Mouse (Mus musculus): ENCODE measurements around the gene Clpb.
A peak's percentile ranks its signal among the peaks of the same experiment; 100 is the strongest.

Clpb gene

DNA sequence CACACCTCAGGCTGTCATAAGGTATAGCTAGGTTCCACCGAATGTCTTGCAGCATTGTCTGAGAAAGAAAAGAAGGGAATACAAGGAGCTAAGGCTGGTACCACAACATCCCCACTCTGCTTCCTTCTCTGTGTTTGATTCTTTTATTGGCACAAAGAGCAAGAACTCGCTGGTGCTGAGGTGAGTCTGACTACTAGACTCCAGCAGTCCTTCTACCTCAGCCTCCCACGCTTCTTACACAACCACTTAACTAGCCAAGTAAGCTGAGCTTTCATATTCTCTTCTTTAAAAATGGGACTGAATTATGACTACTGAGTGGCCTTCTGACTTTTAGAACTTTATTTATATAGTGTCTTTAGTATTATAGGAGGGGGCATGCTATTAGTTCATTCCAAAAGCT lies 56.9 kb downstream of the Clpb start:
- no peak for DNase-seq (ENCODE audit: inconsistent age in 2 of 2, low spot score in 1 of 2)

DNA sequence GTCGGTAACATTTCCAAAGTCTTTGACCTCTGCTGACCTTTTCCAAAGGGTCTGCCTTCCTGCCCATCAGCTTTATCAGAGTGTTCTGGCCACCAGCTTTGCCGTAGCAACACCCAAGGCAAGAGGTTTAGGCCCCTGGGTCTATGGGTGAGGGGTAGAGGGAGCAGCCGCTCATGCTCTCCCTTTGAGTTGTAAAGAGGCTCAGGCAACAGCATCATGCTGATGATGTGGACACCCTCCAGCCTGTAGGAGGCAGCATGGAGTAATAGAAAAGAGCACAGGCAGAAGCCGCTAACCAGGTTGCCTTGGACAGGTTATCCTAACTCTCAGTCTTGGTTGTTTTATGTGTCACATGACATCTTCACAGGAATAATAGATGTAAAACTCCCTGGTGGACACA lies 61.6 kb downstream of the Clpb start:
- peak; percentile 40 to 80 for DNase-seq (ENCODE audit: inconsistent age in 2 of 2, low spot score in 1 of 2)

DNA sequence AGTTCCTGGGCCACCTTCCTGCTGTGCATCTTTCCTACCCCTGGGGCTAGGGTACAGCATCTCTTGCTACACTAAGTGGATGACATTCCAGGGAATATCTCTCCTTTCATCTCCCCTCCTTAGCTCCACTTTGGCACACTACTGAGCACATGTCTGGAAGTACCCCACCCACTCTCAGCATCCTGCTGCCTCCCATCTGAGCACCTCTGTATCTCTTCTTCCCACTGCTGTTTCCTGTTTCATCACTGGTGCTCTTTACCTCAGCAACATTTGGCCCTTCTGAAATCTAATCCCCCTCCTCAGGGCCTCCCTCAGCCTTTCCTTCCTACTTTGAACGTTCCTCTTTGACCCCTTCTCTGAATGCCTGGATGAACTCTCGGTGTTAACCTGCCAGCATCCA lies 63.5 kb downstream of the Clpb start:
- DNase-seq (ENCODE audit: inconsistent age in 2 of 2, low spot score in 1 of 2): no peak

DNA sequence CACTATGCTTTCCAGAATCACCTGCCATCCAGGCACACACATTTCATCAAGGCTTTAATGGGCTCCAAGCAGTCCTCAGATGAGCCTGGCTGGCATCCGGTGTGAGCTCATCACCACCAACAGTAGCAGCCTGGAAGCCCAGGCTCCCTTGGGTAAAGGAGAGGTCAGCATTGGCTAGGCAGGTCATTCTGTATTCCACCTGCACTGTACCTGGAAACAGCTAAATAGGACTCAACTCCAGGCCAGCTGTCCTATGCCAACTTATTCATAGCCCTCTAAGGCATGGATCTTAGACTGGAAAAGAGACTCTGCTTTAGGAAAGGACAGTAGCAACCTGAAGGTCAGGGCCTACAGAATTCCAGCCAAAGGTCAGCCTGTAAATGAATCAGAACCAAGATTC lies 68.7 kb downstream of the Clpb start:
- DNase-seq (ENCODE audit: inconsistent age in 2 of 2, low spot score in 1 of 2): peak; percentile 28 to 85

DNA sequence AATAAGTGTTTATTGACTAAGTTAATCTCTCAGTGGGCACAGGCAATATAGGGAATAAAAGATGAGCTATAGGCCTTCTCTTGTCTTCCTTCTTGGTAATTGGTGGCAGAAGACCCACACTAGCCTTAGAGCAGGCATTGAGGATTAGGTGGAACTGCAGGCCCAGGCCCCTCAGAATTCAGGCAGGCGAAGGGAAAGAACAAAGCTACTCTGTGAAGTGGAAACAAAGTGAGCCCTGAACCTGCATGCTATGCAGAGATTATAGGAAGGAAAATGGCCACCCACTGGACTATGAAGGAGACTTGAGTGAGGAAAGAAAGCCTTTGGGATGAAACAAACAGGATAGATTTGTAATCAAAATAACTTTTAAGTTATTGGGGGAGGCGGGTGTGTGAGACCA lies 69.6 kb downstream of the Clpb start:
- no peak for DNase-seq (ENCODE audit: inconsistent age in 2 of 2, low spot score in 1 of 2)

DNA sequence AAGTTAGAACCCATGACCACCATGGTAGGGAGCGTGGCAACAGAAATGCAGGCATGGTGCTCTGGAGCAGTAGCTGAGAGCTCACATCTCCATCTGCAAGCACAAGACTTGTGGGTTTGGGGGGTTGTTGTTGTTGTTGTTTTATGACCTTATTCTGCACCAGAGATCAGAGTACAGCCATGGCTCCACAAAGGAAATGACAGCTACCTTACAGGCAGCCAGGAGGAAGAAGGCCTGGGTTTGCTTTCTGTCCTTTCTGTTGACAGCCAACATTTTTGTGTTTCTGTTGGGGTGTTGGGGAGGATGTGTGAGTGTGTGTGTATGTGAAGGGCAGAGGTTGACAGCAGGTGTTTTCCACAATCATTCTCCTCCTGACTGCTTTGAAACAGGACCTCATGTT lies 71.9 kb downstream of the Clpb start:
- no peak for DNase-seq (ENCODE audit: inconsistent age in 2 of 2, low spot score in 1 of 2)

DNA sequence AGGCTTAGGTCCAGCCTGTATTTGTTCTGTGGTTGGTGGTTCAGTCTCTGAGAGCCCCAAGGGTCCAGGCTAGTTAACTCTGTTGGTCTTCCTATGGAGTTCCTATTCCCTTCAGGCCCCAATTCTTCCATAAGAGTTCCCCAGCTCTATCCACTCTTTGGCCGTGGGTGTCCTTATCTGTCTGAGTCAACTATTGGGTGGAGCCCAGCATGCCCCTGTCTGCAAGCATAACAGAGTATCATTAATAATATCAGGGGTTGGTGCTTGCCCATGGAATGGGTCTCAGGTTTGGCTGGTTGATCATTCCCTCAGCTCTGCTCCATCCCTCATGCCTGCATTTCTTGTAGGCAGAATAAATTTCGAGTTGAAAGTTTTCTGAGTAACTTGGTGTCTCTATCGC lies 74.3 kb downstream of the Clpb start:
- DNase-seq (ENCODE audit: inconsistent age in 2 of 2, low spot score in 1 of 2): peak in 1 of 2 experiments; percentile 59

DNA sequence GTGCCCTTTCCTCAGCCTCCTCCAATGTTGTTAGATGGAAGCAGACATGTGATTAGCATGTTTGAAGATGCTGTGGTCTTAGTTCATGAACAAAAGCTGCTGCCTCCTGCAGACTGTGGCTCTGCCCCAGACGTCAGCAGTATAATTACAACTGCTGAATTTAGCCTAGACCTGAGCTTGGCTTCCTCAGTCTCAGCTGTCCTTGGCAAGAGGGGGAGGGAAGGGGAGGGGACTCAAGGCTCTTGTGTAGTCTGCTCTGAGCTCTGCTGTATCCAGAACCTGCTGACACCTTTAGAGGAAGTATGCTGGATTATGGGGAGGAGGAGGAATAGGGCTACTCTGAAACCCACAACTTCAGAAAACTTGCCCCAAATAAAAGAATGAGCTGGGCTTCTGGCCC lies 76.2 kb downstream of the Clpb start:
- peak; percentile 68 to 87 for DNase-seq (ENCODE audit: inconsistent age in 2 of 2, low spot score in 1 of 2)

DNA sequence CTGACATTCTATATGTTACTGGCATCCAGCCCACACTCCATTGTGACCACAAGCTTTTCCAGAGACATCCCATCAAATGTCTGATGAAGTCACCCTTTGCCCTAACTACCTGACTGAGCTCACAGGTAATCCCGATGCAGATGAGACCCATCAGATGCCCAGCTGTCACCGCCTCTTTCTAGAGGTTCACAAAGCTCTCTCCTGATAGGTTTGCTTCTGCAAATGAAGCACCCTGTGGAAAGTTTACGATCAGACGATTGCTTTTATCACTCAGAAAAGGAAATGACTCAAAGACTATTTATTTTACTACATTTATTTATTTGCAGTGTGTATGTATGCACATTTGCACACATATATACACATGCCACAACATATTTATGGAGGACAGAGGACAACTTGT lies 80.1 kb downstream of the Clpb start:
- DNase-seq (ENCODE audit: inconsistent age in 2 of 2, low spot score in 1 of 2): no peak

DNA sequence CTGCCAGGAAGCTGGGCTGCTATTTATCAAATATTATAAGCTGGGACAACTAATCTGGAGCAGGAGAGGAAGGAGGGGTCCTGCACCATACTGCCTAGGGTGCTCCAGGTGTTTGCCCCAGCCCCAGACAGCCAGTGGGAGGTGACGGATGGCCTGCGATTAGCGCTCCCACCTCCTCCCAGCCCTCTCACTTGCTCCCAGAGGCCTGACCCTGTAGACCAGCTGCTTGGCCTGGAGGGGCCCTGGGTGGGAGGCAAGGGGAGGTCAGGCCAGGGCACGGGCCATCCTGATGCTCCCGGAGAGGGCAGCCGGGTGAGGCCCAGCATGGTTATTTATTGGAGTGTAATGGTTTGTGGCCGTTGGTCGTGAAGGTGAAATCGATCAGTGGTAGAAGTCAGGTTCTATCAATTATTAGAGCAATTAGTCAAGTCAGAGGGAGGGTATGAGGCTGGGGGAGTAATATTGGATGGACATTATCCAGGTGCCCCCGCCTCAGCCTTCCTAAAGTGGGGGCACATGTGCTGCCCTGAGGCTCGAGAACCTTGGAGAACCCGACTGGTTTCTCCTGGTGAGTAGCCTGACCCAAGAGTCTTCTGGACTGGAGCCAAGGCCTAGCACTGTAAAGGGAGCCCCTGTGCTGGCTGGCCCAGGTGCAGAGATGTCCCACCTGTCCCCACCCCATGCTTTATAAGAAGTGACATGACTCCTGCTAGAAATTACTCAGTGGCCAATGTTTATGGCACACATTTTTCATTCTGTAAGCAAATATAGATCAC lies 83.3 kb downstream of the Clpb start:
- DNase-seq (ENCODE audit: inconsistent age in 2 of 2, low spot score in 1 of 2): no peak

DNA sequence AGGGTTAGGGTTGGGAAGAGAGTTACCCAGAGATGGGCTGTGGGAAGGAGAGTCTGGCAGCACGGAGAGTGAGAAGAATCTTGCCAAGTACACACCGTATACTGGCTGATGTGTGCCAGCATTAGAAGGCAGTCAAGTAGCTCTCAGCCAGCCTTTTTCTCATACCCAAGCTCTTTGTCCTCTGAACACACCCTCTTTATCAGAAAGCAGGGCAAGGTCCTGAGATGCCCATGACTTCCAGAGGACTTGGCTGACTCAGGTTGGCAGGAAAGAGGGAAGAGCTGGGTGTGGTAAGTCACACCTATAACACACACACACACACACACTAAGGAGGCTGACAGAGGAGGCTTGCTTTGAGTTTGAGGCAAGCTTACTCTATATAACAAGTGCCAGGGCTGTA lies 86.8 kb downstream of the Clpb start:
- peak in 1 of 2 experiments; percentile 69 for DNase-seq (ENCODE audit: inconsistent age in 2 of 2, low spot score in 1 of 2)

DNA sequence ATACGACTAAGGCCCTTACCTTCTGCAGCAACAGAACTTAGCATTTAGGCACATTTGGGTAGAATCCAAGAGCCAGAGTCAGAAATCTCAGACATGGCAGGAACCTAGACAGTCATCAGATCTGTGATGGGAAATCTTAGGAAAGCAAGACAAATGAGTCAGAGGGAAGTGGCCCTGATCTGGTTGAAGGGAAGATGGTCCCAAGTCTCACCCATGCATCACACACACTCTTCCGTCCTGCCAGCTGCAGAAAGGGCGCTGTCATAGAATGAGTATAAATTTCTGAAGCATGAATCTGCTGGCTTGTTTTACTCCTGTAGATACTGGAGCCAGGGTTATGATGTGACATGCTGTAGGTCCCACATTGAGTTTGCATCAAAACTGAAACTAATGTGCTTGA lies 88.9 kb downstream of the Clpb start:
- DNase-seq (ENCODE audit: inconsistent age in 2 of 2, low spot score in 1 of 2): peak in 1 of 2 experiments; percentile 54

DNA sequence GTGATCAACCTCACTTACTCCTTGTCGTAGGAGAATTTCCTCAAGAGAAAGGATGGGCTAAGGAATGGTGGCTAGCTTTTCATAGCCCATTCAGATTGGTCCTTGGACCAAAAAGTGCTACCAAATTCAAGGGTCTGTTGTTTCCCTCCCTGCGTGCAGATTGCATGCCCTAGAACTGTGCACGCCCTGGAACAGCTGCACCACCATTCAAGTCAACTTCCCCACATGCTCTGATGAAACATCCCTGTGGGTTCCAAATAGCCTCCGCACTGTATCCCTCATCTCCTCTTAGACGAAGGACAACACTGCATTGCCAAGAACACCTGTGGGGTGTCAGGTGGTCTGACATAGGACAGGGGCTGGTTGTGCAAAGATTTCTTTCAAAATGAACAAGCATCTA lies 90.1 kb downstream of the Clpb start:
- DNase-seq (ENCODE audit: inconsistent age in 2 of 2, low spot score in 1 of 2): no peak

DNA sequence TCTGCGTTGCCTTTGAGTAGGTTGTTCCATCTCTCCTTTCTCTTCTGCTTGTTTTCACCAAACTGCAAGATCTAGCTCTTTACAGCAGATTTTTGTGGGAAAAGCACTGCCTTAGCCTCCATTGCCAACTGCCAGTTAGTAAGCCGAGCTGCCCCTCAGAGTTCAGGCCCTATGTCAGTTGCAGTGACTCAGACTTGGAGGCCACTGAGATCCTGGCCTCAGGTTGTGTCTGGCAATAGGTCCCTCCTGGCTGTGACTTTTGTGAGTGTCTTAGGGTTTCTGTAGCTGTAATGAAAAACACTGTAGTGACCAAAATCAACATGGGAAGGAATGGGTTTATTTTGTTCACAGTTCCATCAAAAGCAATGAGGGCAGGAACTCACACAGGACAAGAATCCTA lies 91.0 kb downstream of the Clpb start:
- DNase-seq (ENCODE audit: inconsistent age in 2 of 2, low spot score in 1 of 2): peak; percentile 42 to 68

DNA sequence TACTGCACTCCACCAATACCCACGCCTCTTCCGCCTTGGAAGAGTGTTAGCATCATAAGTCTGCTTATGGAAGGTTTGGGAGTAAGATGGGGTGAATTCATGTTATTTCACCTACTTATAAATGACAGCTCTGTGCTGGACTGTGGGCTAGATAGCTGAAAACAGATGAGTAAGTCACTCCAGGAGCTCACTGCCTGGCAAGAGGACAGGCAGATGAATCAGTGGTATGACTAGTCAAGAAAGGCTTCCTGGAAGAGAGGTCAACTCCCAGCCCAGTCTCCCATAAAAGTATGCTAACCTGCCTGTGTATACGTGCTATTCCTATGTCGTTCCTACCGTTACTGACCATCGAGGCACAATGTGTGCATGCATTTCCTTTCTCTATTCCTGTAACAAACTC lies 91.9 kb downstream of the Clpb start:
- peak; percentile 68 to 80 for DNase-seq (ENCODE audit: inconsistent age in 2 of 2, low spot score in 1 of 2)

DNA sequence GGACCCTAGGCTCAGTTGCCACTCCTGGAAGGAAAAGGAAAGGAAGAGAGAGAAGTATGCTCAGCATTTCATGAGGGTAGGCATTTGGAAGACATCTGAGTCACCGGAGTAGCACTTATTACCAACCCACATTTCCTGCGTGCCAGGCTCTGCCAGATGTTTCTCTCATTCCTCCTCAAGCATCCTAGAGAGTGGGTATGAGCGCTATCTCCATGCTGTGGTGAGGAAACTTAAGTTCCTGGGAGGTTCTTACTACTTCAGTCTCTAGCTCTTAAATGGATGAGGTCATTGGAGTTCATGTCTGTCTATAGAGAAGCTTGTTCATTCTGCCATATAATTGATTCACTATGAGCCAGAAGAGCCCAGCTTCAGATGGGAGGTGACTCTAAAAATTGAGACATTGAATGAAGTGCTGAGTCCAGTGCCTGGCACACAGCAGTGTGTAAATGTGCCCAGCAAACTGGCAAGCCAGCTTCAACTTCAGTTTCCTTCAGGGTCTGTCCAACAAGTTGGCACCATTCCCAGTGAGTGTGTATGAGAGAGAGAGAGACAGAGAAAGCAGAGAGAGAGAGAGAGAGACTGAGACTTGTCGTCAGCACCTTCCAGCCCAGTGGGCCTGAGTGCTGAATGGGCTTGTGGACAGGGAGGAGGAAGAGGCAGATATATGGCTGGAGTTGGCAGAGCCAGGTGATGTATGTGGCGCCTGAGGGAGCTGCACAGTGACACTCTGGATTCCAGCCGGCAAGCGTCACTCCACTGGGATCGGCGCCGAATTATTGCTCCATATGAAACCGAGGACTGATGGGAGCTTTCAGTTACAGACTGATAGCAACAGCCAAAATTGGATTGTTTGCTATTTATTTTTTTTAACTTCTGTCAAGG lies 98.7 kb downstream of the Clpb start:
- peak in 1 of 2 experiments; percentile 65 for DNase-seq (ENCODE audit: inconsistent age in 2 of 2, low spot score in 1 of 2)

DNA sequence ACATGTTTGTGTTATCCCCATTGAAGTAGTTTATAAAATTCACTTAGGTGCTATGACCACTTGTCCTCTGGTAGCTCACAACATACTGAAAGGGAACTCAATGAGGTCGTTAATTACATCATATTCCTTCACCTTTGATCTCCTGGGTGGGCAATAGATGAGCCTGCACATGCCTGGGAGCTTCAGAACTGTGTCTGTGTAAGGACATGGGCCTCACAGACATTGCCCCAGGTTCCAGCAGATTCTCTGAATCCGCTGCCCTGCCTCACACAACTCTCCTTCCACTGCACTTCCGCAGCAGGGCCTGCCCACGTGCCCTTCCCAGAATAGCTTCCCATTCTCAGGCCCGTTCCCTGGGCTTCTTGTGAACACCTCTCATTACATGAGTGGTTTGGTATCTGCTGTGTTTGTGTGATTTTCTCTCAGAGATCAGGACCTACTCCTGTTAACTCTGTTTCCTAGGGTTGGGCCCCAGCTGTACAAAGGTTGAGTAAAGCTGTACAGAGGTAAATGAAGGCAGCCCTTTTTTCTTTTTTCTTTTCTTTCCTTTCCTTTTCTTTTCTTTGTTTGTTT lies 104.0 kb downstream of the Clpb start:
- DNase-seq (ENCODE audit: inconsistent age in 2 of 2, low spot score in 1 of 2): no peak

DNA sequence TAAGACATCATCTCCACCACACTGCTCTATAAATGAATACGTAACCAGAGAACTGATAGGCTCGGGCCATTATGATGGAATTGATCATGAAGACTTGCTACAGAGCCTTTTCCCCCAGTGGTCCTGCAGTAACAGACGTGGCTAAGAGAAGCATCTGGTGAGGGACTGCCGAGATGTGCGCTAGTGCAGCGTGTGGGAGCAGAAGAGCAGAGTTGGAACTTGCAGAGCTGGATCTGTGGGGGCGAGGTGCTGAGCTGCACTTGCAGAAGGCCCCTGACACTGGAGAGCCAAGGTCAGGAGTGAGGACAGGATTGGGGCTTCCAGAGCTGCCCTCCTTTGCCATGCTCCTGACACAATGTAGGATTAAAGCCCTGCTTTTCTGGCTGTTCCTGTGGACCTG lies 106.6 kb downstream of the Clpb start:
- no peak for DNase-seq (ENCODE audit: inconsistent age in 2 of 2, low spot score in 1 of 2)

DNA sequence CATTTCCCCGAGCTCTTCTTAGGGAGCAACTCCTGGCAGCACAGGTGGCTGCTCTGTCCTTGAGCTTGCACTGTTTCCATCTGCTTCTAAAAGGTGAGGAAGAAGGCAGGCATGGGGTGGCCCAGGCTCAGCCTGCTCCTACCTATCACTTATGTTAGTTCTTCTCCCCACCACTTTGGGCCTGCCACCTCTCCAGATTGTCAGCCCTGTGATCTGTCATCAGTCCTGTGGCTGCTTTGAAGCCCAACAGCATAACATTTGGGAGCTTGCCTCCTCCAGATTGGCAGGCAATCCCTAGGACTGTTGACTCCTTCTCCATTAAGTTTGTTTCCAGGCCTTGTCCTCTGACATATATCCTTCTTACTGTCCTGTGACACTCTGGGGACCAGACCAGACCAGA lies 108.2 kb downstream of the Clpb start:
- DNase-seq (ENCODE audit: inconsistent age in 2 of 2, low spot score in 1 of 2): no peak

DNA sequence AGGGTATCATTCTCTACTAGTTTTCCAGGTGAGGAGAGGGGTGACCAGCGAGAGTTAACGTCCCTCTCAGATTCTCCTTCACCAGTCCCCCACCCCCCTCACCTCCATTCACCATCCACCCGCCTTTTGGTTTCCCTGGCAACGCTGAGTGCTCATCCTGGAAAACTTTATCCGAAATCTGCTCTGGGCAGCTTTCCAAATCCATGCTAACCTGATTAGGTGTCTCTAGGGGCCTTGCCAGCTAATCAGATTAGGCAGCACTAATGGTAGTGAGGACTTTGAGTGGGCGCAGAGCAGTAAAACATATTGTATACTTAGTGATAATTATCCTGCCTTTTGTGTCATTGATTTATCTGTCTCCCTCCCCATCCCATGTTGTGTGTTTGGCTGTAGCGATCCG lies 109.3 kb downstream of the Clpb start:
- peak; percentile 51 to 74 for DNase-seq (ENCODE audit: inconsistent age in 2 of 2, low spot score in 1 of 2)

DNA sequence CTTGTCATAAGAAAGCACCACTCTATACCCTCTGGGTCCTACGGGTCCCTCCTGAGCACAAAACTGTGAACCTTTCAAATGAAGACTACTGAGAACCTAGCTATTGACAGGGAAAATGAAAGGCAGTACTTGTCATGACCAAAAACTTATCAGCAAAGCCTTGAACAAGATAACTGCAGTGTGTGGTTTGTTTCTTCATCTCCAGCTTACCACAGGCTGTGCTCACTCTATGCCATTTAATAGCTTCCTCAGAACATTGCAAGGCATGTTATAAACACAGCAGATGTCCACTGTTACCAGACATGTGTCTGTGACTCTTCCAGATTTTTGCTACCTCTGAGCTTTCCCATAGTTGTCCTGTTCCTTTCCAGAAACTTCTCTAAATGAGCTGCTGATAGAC lies 113.6 kb downstream of the Clpb start:
- no peak for DNase-seq (ENCODE audit: inconsistent age in 2 of 2, low spot score in 1 of 2)

DNA sequence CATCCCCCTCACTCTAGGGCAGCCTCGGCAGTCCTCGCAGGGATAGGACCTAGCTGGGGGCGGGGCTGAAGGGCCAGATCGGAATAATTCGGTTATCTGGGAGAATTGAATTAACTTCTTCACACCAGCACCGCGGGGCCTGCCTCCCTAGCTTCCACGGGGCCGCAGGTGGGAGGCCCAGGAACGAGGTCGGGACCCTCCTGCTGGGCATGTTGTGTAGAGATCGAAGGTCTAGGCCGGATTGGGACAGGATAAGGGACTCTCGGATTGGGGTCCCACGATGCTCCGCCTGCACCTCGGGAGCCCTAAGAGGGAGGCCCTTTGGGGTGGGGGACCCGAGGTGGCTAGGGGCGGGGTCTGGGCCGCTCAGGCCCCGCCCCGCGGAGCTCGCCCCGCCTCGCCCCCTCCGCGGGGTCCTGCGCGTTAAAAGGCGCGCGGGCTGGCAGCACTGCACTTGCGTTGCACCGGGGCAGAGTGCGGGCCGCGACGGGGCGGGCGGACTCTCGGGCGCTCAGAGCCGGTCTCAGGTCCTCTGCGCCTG lies 154.5 kb downstream of the Clpb start, which contains the start of gene Phox2a:
Gene Phox2a, plus strand, starts transcription at position 453 of the 541 bp plus-strand sequence.
- peak; percentile 62 to 76 for DNase-seq (ENCODE audit: inconsistent age in 2 of 2, low spot score in 1 of 2)
